Mouse (Mus musculus): ENCODE data around the gene 4833427G06Rik.
"Not testable (repeated sequence)": the region's sequence is repeated elsewhere in the genome, so short reads cannot be mapped to it uniquely, and the experiment has no call there.

4833427G06Rik gene

GRCm38 (mm10) chr9:51101756-51102425 lies at the start of gene 4833427G06Rik:
TSS of gene 4833427G06Rik (minus strand) at chr9:51102078.
- DNase-seq (ENCODE audit: low spot score in 2 of 2): no peak

GRCm38 (mm10) chr9:51147294-51147693 lies 45.4 kb upstream of the 4833427G06Rik start:
- DNase-seq (ENCODE audit: low spot score in 2 of 2): no peak

- no peak for DNase-seq (ENCODE audit: low spot score in 2 of 2)
Measured at GRCm38 (mm10) chr9:51146496-51146895, 44.6 kb upstream of the 4833427G06Rik start.

GRCm38 (mm10) chr9:51144218-51144617 lies 42.3 kb upstream of the 4833427G06Rik start:
- DNase-seq (ENCODE audit: low spot score in 2 of 2): no peak

- DNase-seq (ENCODE audit: low spot score in 2 of 2): no peak
Measured at GRCm38 (mm10) chr9:51143437-51143836, 41.6 kb upstream of the 4833427G06Rik start.

GRCm38 (mm10) chr9:51140711-51141110 lies 38.8 kb upstream of the 4833427G06Rik start:
- DNase-seq (ENCODE audit: low spot score in 2 of 2): no peak

- not testable (repeated sequence) for DNase-seq (ENCODE audit: low spot score in 2 of 2)
Measured at GRCm38 (mm10) chr9:51139401-51139800, 37.5 kb upstream of the 4833427G06Rik start.

- no peak for DNase-seq (ENCODE audit: low spot score in 2 of 2)
Measured at GRCm38 (mm10) chr9:51138301-51138700, 36.4 kb upstream of the 4833427G06Rik start.

GRCm38 (mm10) chr9:51137836-51138235 lies 36.0 kb upstream of the 4833427G06Rik start:
- no peak for DNase-seq (ENCODE audit: low spot score in 2 of 2)

GRCm38 (mm10) chr9:51137432-51137831 lies 35.6 kb upstream of the 4833427G06Rik start:
- DNase-seq (ENCODE audit: low spot score in 2 of 2): no peak

- DNase-seq (ENCODE audit: low spot score in 2 of 2): no peak
Measured at GRCm38 (mm10) chr9:51136985-51137384, 35.1 kb upstream of the 4833427G06Rik start.

GRCm38 (mm10) chr9:51114767-51115166 lies 12.9 kb upstream of the 4833427G06Rik start:
- no peak for DNase-seq (ENCODE audit: low spot score in 2 of 2)

GRCm38 (mm10) chr9:51105751-51106150 lies 3.9 kb upstream of the 4833427G06Rik start:
- DNase-seq (ENCODE audit: low spot score in 2 of 2): no peak

GRCm38 (mm10) chr9:51103808-51104514 lies 2.1 kb upstream of the 4833427G06Rik start:
- no peak for DNase-seq (ENCODE audit: low spot score in 2 of 2)

GRCm38 (mm10) chr9:51102963-51103807 lies 1.3 kb upstream of the 4833427G06Rik start:
- peak; percentile 8 to 15 for DNase-seq (ENCODE audit: low spot score in 2 of 2)

GRCm38 (mm10) chr9:51096306-51096705 lies 5.6 kb downstream of the 4833427G06Rik start:
- DNase-seq (ENCODE audit: low spot score in 2 of 2): no peak

GRCm38 (mm10) chr9:51093697-51094096 lies 8.2 kb downstream of the 4833427G06Rik start:
- DNase-seq (ENCODE audit: low spot score in 2 of 2): no peak

GRCm38 (mm10) chr9:51081614-51082013 lies 20.3 kb downstream of the 4833427G06Rik start:
- DNase-seq (ENCODE audit: low spot score in 2 of 2): no peak

GRCm38 (mm10) chr9:51076979-51077315 lies 24.9 kb downstream of the 4833427G06Rik start, which contains the start of gene Layn:
TSS of gene Layn (minus strand) at chr9:51077094.
- peak; percentile 18 to 36 for DNase-seq (ENCODE audit: low spot score in 2 of 2)

GRCm38 (mm10) chr9:51076300-51076978 lies 25.4 kb downstream of the 4833427G06Rik start:
- no peak for DNase-seq (ENCODE audit: low spot score in 2 of 2)

- DNase-seq (ENCODE audit: low spot score in 2 of 2): no peak
Measured at GRCm38 (mm10) chr9:51075780-51076179, 26.1 kb downstream of the 4833427G06Rik start.

- DNase-seq (ENCODE audit: low spot score in 2 of 2): no peak
Measured at GRCm38 (mm10) chr9:51070801-51071200, 31.1 kb downstream of the 4833427G06Rik start.
